Mouse (Mus musculus) bone marrow macrophage, adult 2 months (primary cell): ENCODE results near the gene Mindy3. TPM values are rescaled to one million over a fixed set of nuclear protein-coding genes. Genes with fewer than 3 reads are reported as not detected.

Experiments used
- H3K27ac ChIP-seq: 2 replicates; pipeline ENCODE4 v1.5.1; 2012; ENCODE audit warnings: low read depth, low read length; ENCODE audit not compliant: insufficient read depth
- H3K4me1 ChIP-seq: 2 replicates; pipeline ENCODE4 v1.6.1; 2012; ENCODE audit warnings: low read length; ENCODE audit not compliant: control insufficient read depth, insufficient read depth
- H3K4me3 ChIP-seq: 2 replicates; pipeline ENCODE4 v1.5.1; 2012; ENCODE audit warnings: mild to moderate bottlenecking, low read length, moderate library complexity; ENCODE audit not compliant: insufficient read depth
- CTCF ChIP-seq: IDR thresholded peaks from 2 replicates; pipeline ENCODE4 v1.5.1; 2012; ENCODE audit warnings: low read depth, mild to moderate bottlenecking, low read length, moderate library complexity
- POLR2A ChIP-seq: IDR thresholded peaks from 2 replicates; pipeline ENCODE4 v1.6.1; 2012; ENCODE audit warnings: mild to moderate bottlenecking, low read depth, low read length, borderline replicate concordance
- polyA plus RNA-seq: library from polyadenylated mRNA; stranded (reverse); fragments of >200 nt; gene quantifications from 2 replicates; pipeline ENCODE4 v1.2.4, GENCODE M21; 2012; ENCODE audit not compliant: missing spikeins, insufficient read depth, insufficient read length

Gene Mindy3
- polyA plus RNA-seq, 1 experiment = 29.9 TPM

DNA sequence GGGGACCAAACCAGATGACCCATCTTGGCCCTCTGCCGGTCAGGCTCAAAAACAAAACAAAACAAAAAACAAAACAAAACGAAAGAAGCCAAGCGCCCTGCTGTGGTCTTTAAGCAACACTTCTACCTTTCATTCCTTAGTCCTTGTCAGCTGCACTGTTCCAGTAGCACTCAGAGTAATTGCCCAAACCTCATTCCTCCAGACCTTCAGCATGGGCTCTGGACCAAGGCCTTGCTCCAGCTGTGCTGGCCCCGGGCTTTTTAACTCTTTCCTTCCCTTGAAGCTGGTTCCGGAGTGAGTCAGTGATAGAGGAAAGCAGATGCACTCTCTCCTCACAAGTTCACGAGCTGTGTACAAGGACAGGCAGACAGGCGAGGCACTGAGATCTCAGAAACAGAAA, 102.9 kb downstream of the Mindy3 start:
- TF ChIP-seq POLR2A = no peak
- no peak for TF ChIP-seq CTCF
- H3K27ac ChIP-seq = no peak overlapping the region
- H3K4me3 ChIP-seq = no peak overlapping the region
- peaks cover 15% of the 10 kb centered on the region for H3K4me1 ChIP-seq

GRCm38 (mm10) chr2:12314028-12314427, 105.2 kb downstream of the Mindy3 start:
- H3K4me3 ChIP-seq = no peak overlapping the region
- no peak for TF ChIP-seq POLR2A
- peaks cover 15% of the 10 kb centered on the region for H3K4me1 ChIP-seq
- no peak overlapping the region for H3K27ac ChIP-seq

DNA sequence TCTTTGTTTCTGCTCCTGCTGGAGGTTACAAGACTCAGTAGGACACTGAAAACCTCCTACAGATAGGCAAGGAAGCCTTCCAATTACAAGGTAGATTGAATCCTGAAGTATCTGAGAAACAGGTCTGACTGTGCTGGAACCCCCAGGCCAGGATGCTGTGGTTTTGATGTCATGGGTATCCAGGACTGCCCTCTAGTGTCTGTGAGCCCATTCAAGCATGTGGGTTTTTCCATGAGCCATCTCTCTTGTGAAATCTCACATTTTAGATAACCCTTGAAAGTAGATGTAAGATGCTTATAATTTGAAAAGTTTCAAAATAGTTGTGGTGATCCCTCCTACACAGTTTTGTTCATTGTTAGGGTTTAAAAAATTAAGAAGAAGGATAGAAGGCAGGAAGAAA, 110.8 kb downstream of the Mindy3 start:
- no peak overlapping the region for H3K27ac ChIP-seq
- H3K4me3 ChIP-seq = no peak overlapping the region
- TF ChIP-seq POLR2A (no peak), CTCF (peak; percentile 22; the same call in 1 of the 2 replicates)

GRCm38 (mm10) chr2:12307311-12307710, 112.0 kb downstream of the Mindy3 start:
- H3K4me1 ChIP-seq = peaks cover 5% of the 10 kb centered on the region
- H3K4me3 ChIP-seq = no peak overlapping the region
- TF ChIP-seq POLR2A (no peak), CTCF (no peak)
- H3K27ac ChIP-seq = no peak overlapping the region

More for the DNA sequence above, 110.8 kb downstream of the Mindy3 start:
- H3K4me1 ChIP-seq = peaks cover 3% of the 10 kb centered on the region; the same call in 1 of the 2 replicates

DNA sequence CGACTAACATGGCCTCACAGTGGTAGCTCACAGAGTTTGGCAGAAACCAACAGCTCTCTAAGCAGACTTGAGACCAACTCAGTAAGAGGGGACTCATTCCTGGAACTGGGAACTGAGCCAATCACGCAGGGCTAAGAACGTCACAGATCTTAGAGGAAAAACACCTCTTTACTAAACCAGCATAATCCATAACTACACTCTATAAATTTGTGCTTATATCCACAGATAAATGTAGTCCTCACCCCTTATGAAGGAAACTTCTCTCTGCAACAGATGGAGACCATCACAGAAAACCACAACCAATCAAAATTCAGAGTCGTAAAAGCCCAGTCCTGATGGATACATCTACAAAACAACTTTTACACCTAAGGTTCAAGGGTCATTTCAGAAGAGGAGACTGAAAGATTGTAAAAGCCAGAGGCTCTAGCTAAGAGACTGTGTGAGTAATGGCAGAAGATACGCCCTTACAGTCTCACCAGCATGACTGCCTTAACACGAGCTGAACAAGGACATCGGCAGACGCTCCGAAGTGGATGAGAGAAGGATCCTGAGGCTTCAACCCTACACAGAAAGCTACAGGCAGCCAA, 114.1 kb downstream of the Mindy3 start:
- H3K4me1 ChIP-seq = peaks cover 7% of the 10 kb centered on the region
- TF ChIP-seq POLR2A (no peak), CTCF (no peak)
- no peak overlapping the region for H3K27ac ChIP-seq
- H3K4me3 ChIP-seq = no peak overlapping the region

DNA sequence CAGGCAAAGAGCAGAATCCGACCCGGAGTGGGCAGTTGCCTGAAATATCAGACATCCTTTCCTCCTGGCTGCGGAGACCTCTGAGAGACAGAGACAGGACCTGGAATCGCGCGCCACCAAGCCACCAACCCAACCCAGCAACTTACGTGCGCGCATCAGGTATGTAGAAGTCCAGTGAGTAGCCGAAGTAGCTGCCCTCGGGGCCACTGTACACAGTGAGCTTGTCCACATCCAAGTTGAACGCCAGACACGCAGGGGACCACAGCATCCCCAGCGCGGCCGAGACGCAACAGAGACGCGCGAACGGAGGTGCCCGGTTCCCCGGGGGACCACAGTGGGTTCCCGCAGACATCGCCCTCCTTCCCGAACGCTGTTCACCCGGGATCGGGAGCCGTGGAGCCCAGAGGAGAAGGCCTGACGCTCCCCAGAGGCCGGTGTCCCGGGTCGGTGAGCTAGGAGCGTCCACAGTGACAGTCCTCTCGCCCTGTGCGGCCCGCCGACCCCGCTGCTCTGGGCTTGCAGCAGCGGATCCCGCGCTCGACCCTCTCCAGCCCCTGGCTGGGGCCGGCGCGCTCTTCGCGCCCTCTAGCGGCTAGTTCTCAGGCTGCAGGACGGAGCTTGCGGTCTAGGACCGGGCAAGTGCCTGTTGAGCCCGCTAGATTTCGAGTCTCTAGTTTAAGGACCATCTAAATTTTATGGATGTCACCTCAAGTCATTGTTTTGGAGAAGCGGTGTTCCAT, 117.7 kb downstream of the Mindy3 start, which contains the start of gene Itga8:
Gene Itga8 (minus strand): TSS at position 492 of the 740 bp plus-strand sequence.
- peak within 1 kb of the TSS; percentile 66 for H3K4me3 ChIP-seq
- TF ChIP-seq CTCF (peak; percentile 87), POLR2A (no peak)
- H3K27ac ChIP-seq = no peak within 1 kb of the TSS
- peaks cover 5% of the 10 kb centered on the region for H3K4me1 ChIP-seq

DNA sequence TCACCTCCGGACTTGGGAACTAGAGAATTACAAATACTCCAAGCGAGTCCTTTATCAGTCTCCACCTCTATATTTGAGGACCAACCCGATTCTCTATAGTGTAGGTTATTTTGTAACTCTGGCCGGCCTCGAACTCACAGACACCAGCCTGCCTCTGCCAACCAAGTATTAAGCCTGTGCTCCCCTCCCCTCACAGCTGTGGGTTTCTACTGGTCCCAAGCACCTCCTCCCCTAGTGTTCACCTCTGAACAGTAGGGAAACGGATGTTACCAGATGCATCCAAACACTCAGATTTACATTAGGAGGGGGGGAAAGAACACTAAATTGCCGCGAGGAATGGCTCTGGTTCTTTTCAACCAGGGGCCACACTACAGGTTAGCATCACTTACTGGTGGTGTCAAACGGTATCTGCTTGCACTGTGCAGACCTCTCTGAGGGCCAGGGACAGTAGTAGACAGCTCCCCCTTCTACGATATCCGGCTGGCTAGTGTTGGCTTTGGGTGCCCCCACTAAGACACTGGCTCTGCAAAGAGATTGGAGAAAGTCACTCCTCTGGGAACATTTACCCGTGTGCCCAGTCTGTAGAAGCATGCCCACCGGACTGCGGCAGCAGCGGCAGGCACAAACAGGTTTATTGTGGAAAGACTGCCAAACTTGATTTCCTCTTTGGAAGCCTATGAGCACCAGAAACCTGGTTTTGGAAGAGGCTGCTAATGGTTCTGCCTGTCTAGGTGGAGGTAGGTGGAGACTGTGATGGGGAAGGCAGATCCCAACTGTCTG, 118.6 kb downstream of the Mindy3 start:
- no peak for TF ChIP-seq CTCF
- Histone ChIP-seq H3K4me1 (peaks cover 5% of the 10 kb centered on the region), H3K4me3 (no peak overlapping the region), H3K27ac (no peak overlapping the region)

- H3K4me1 ChIP-seq = peaks cover 16% of the 10 kb centered on the region
- H3K4me3 ChIP-seq = no peak overlapping the region
- no peak for TF ChIP-seq CTCF
- TF ChIP-seq POLR2A = no peak
- H3K27ac ChIP-seq = no peak overlapping the region
These were observed 122.0 kb downstream of the Mindy3 start for GRCm38 (mm10) chr2:12297287-12297686.

Other genes starting within 250 kb of the Mindy3 start
- 0.53 and 1.0 TPM in 2 replicates for gene Itga8, start 117.5 kb downstream of the Mindy3 start, polyA plus RNA-seq